Comparison of ENCODE assay signal across 8 mouse cellular contexts in genomic region chr14:61045446-61046090, GRCm38 (mm10). TPM values are rescaled to one million over a fixed set of nuclear protein-coding genes. Genes with fewer than 3 reads are reported as not detected.
DNase-seq lines count a peak whose midpoint lies in the region; ATAC-seq and TF ChIP-seq lines count a peak whose summit lies in the region.

No protein-coding gene starts in this region.

- no peaks in the 10 kb centered on the region for H3K9me3 ChIP-seq in limb, embryonic 11.5 days (ENCODE audit: control insufficient read depth, low read length)

- no peaks in the 10 kb centered on the region for H3K27me3 ChIP-seq in testis, adult 2 months (ENCODE audit: control insufficient read depth, insufficient read depth, low read length)
- H3K27me3 ChIP-seq in limb, embryonic 11.5 days (ENCODE audit: control insufficient read depth, insufficient read depth, low read length): 0 out of 2 replicates have a peak, but pooled peaks cover 5% of the 10 kb centered on the region

- no peak for ATAC-seq in limb, embryonic 11.5 days (ENCODE audit: insufficient number of reproducible peaks, low FRiP score, low TSS enrichment, low read depth)
- ATAC-seq in megakaryocyte-erythroid progenitor cell, adult 5-6 weeks (replicated peaks; ENCODE audit: low FRiP score, low TSS enrichment, poor library complexity, severe bottlenecking): no peak

- H3K9ac ChIP-seq in limb, embryonic 11.5 days (ENCODE audit: low read length): peak overlapping the region; percentile 55

- under 1% methylated on average over 19 of the region's 19 CpGs for WGBS in limb, embryonic 11.5 days

- no peaks in the 10 kb centered on the region for H3K36me3 ChIP-seq in testis, adult 2 months (ENCODE audit: control insufficient read depth, insufficient read depth, low read length)
- H3K36me3 ChIP-seq in limb, embryonic 11.5 days (ENCODE audit: control insufficient read depth, insufficient read depth, low read length): no peaks in the 10 kb centered on the region

- TF ChIP-seq CTCF in testis, adult 2 months (IDR thresholded peaks at IDR 0.05; ENCODE audit: control insufficient read depth, insufficient read depth, insufficient replicate concordance, low read depth, low read length): no peak

- peak overlapping the region; percentile 78 for H3K4me2 ChIP-seq in limb, embryonic 11.5 days (ENCODE audit: low read depth, severe bottlenecking)

- no peak for TF ChIP-seq POLR2A in testis, adult 2 months (IDR thresholded peaks at IDR 0.05; ENCODE audit: control insufficient read depth, low read depth, low read length)

- DNase-seq in testis, postnatal 14 days (ENCODE audit: low spot score): no peak
- DNase-seq in heart, adult 18-20 months: peak; percentile 39 to 43
- peak; percentile 40 for DNase-seq in limb, embryonic 11.5 days (ENCODE audit: low spot score)
- DNase-seq in neural tube, embryonic 10.5 days (ENCODE audit: extremely low spot score, low spot score): peak; percentile 45
- DNase-seq in frontal cortex, adult 2 months (ENCODE audit: extremely low spot score in 1 of 2, low spot score in 1 of 2): no peak
- no peak for DNase-seq in frontal cortex, postnatal 36 days (ENCODE audit: low spot score in 2 of 2)

- no peak overlapping the region for H3K27ac ChIP-seq in testis, adult 2 months (ENCODE audit: control insufficient read depth, insufficient read depth, low read depth, low read length)
- peak overlapping the region; percentile 55; the same call in 1 of the 2 replicates for H3K27ac ChIP-seq in limb, embryonic 11.5 days (replicated peaks; ENCODE audit: low read depth, low read length)

- H3K4me1 ChIP-seq in testis, adult 2 months (ENCODE audit: control insufficient read depth, insufficient read depth, low read length): peaks cover 9% of the 10 kb centered on the region
- peaks cover 11% of the 10 kb centered on the region for H3K4me1 ChIP-seq in limb, embryonic 11.5 days (ENCODE audit: control insufficient read depth, insufficient read depth, low read length)

- H3K4me3 ChIP-seq in testis, adult 2 months (ENCODE audit: control insufficient read depth, low read depth, low read length): peak overlapping the region; percentile 47
- peak overlapping the region; percentile 34 for H3K4me3 ChIP-seq in limb, embryonic 11.5 days (ENCODE audit: low read depth, low read length)

RNA-seq across cellular contexts. Expression of gene Tnfrsf19, which starts 0.7 kb away (rescaled TPM):
- 0.81 and 1.0 TPM in 2 replicates for polyA plus RNA-seq in testis, adult 2 months (2012; rRNA removed)
- 1 to 10 TPM; 2.8 to 3.2 TPM for total RNA-seq in heart, adult 18-20 months (2021)
- polyA plus RNA-seq in limb, embryonic 11.5 days (2014; fragmentation: Nextera tagmentation; extraction: Ambion mirVana): 32.1 and 32.8 TPM in 2 replicates
- total RNA-seq in megakaryocyte-erythroid progenitor cell, adult 5-6 weeks (2014; fragmentation: Nextera tagmentation): 1.7 TPM in 1 of 2 replicates, not detected in the other
- 0.89 TPM in 1 of 2 replicates, not detected in the other for total RNA-seq in megakaryocyte-erythroid progenitor cell, adult 5-6 weeks (2017)
- polyA plus RNA-seq in frontal cortex, adult 2 months (2012; rRNA removed): 49.1 and 54.9 TPM in 2 replicates

Comparison
In these comparisons a context has a peak if more than half of its experiments do, and no peak if none do; other contexts are left out.
1. DNase-seq: peak in heart, adult 18-20 months (2 of 2), limb, embryonic 11.5 days (single experiment) and neural tube, embryonic 10.5 days (single experiment); none in testis, postnatal 14 days (single experiment), frontal cortex, adult 2 months (0 of 2) and frontal cortex, postnatal 36 days (0 of 2).
2. RNA of gene Tnfrsf19, which starts 0.7 kb away (polyA plus RNA-seq): 49.1 to 54.9 TPM in frontal cortex, adult 2 months and 32.1 to 32.8 TPM in limb, embryonic 11.5 days; 0.81 to 1.0 TPM in testis, adult 2 months; every median in the first group is over 10 times any median in the second.